Mouse (Mus musculus): ENCODE measurements around the gene Otp. TPM values are rescaled to one million over a fixed set of nuclear protein-coding genes. Genes with fewer than 3 reads are reported as not detected.

Otp gene
- polyA plus RNA-seq, 1 experiment from 2014 or later = 3.6 TPM

DNA sequence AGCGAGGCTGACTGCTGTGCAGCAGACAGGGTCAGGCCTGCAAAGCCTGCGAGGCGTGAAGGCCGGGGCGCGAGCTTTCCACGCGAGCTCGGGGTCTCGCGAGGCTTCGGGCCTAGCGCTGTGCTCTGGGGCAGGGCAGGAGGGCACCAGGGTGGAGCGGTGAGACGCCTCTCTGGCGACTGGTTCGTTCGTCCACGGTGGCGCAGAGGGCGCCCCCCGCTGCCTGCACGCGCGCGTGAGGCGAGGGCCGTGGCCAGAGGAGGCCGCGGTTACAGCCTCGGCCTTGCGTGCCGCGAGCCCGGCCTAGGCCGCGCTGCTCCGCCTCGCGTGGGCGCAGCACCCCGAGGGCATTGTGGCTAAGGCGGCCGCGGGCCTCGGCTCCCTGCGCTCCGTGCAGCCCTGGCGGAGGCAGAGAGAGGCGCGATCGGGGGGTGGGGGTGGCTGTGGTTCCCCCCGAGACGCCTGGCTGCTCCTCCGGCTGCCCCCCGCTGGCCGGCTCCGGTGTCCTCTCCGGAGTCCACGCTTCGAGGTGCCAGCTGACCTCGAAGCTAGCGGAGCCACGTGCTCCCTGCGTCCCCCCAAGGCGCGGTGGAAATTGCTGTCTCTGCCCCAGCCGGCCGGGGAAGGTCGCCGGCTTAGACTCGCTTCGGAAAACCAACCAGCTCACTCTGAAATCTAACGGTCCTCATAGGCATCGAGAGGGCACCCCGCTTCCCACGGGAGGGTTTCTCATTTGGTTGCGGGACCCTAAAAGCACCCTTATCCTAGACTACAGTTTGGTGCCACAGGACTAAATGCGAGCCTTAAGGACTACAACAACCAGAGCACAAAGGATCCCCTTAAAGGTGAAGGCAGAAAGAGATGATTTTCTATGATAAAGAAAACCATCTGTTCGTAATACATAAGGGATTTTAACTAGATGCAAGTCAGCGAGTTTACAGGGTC, 10.2 kb downstream of the Otp start:
- Histone ChIP-seq H3K4me1 (peaks cover 25% of the 10 kb centered on the region), H3K4me2 (replicated peaks) (peak overlapping the region; percentile 16), H3K9ac (replicated peaks) (0 out of 2 replicates have a peak overlapping the region, but pooled peaks have one; percentile 13), H3K27ac (replicated peaks) (no peak overlapping the region), H3K4me3 (peak overlapping the region; percentile 3), H3K27me3 (peaks cover 90% of the 10 kb centered on the region), H3K36me3 (no peaks in the 10 kb centered on the region), H3K9me3 (no peaks in the 10 kb centered on the region)
- WGBS = 1% methylated on average over 80 of the region's 81 CpGs
- ATAC-seq (replicated peaks) = peak; percentile 24; the same call in 1 of the 2 replicates

DNA sequence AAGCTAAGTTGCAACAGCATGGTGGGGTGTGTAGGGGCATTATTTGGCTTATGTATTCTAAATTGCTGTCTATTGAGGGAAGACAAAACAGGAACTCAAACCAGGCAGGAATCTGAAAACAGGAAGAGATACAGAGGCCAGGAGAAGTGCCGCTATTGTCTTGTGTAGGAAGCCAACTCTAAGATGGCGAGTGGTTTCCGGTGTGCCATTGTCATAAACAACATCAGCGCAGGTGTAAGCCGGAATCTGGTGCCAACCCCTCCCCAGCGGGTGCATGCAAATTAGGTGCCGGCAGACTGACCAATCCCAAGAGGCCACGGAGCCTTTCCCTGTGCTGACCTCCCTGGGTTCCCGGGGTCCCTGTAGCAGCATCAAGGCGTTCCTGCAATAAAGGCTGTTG, 32.4 kb downstream of the Otp start:
- H3K27me3 ChIP-seq = peaks cover 7% of the 10 kb centered on the region; the same call in 1 of the 2 replicates
- no peak overlapping the region for H3K27ac ChIP-seq (replicated peaks)
- no peak overlapping the region for H3K4me2 ChIP-seq (replicated peaks)
- 91% methylated on average over 10 of the region's 10 CpGs for WGBS
- H3K4me3 ChIP-seq = no peak overlapping the region
- no peaks in the 10 kb centered on the region for H3K36me3 ChIP-seq
- peaks cover 2% of the 10 kb centered on the region; the same call in 1 of the 2 replicates for H3K4me1 ChIP-seq
- no peak overlapping the region for H3K9ac ChIP-seq (replicated peaks)
- no peaks in the 10 kb centered on the region for H3K9me3 ChIP-seq
- no peak for ATAC-seq (replicated peaks)

DNA sequence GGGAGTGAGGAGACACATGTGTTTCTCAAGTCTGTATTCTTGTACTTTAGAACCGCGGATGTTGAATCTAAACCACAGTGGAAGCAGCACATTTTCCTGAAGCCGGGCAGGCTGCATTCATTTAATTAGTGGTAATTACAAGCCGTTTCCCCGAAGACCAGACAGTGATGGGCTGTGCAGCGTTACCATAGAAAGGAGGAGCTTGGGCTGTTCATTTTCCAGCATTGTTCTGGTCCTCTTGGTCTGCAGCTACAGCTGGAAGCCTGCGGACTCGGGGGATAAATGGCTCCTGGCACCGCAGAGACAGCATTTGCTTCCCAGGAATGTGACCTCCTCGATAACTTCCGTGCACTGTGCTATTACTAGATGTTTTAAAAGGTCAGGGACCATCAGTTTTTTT, 37.6 kb downstream of the Otp start:
- H3K27ac ChIP-seq (replicated peaks) = no peak overlapping the region
- WGBS = 4% methylated on average over 11 of the region's 11 CpGs
- peaks cover 15% of the 10 kb centered on the region for H3K27me3 ChIP-seq
- H3K4me1 ChIP-seq = peaks cover 4% of the 10 kb centered on the region; the same call in 1 of the 2 replicates
- H3K4me2 ChIP-seq (replicated peaks) = peak overlapping the region; percentile 21
- H3K9ac ChIP-seq (replicated peaks) = no peak overlapping the region
- H3K36me3 ChIP-seq = no peaks in the 10 kb centered on the region
- no peak overlapping the region for H3K4me3 ChIP-seq
- no peaks in the 10 kb centered on the region for H3K9me3 ChIP-seq
- no peak; the same call in 1 of the 2 replicates for ATAC-seq (replicated peaks)

DNA sequence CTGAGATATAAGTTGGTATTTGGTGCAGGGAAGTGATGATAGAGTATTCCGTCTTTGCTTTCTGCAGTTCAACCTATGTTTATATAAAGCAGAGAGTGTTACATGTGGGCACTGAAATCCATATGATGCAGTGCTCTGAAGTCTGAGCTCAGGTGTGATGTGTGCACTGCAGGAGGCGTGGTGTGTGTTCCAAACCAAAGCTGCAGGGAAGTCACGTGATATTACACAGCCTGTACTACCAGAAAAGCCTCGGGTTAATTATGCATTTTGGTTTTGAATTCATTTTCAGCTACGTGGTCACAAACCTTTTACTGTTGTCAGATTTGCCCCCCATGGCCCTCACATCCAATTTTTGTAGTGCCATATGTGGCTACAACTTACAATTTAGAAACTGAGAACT, 40.3 kb downstream of the Otp start:
- H3K4me1 ChIP-seq = peaks cover 4% of the 10 kb centered on the region; the same call in 1 of the 2 replicates
- H3K36me3 ChIP-seq = no peaks in the 10 kb centered on the region
- peaks cover 11% of the 10 kb centered on the region for H3K27me3 ChIP-seq
- no peak overlapping the region for H3K4me3 ChIP-seq
- H3K4me2 ChIP-seq (replicated peaks) = no peak overlapping the region
- H3K27ac ChIP-seq (replicated peaks) = no peak overlapping the region
- ATAC-seq (replicated peaks) = no peak
- WGBS = 70% methylated on average over 5 of the region's 5 CpGs
- H3K9ac ChIP-seq (replicated peaks) = no peak overlapping the region
- H3K9me3 ChIP-seq = no peaks in the 10 kb centered on the region

DNA sequence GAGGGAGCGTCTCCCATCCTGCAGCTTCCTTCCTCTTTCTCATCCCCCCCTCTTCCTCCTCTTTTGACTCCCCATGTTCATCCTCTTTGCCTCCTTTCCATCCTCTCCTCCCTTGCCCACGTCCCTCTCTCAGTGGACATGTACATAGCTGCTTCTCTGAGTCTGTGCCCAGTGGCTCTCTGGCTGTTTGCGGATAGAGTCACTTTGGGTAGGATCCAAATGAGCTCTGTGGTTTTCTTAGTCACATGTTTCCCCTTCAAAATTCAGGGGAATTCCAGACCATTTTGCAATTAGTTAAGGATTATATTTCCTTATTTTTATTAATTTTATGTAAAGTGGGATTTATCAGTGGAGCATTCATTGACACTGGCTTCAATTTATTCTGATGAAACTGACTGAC, 52.7 kb downstream of the Otp start:
- WGBS = 79% methylated on average over 3 of the region's 3 CpGs
- H3K27ac ChIP-seq (replicated peaks) = no peak overlapping the region
- no peaks in the 10 kb centered on the region for H3K27me3 ChIP-seq
- H3K9ac ChIP-seq (replicated peaks) = no peak overlapping the region
- no peaks in the 10 kb centered on the region for H3K9me3 ChIP-seq
- H3K4me3 ChIP-seq = no peak overlapping the region
- no peak overlapping the region for H3K4me2 ChIP-seq (replicated peaks)
- H3K36me3 ChIP-seq = no peaks in the 10 kb centered on the region
- ATAC-seq (replicated peaks) = no peak
- no peaks in the 10 kb centered on the region for H3K4me1 ChIP-seq

Other genes with a start within 250 kb of the Otp start
- gene Tbca, start 86.7 kb upstream of the Otp start, polyA plus RNA-seq (2015; fragmentation: Nextera tagmentation; extraction: Ambion mirVana) = 269 and 282 TPM in 2 replicates
- gene Wdr41, start 100.7 kb downstream of the Otp start, polyA plus RNA-seq (2015; fragmentation: Nextera tagmentation; extraction: Ambion mirVana) = 24.8 and 27.5 TPM in 2 replicates

Data from forebrain, embryonic 15.5 days (tissue).